Mouse (Mus musculus) midbrain, embryonic 13.5 days (tissue): Measurements from ENCODE around the gene Prss36. TPM values are rescaled to one million over a fixed set of nuclear protein-coding genes. Genes with fewer than 3 reads are reported as not detected.

ENCODE experiments used
- ATAC-seq: fragments of 200-750 bp; cut with Nextera tagmentation; 2 replicates; pipeline ENCODE4 v1.8.0; 2017; ENCODE audit warnings: mild to moderate bottlenecking, moderate TSS enrichment, moderate library complexity
- H3K27ac ChIP-seq: fragments of 300-500 bp; sonication (generic); 2 replicates; pipeline ENCODE4 v1.5.1; 2015; ENCODE audit warnings: inconsistent platforms, mild to moderate bottlenecking, moderate library complexity
- H3K27me3 ChIP-seq: fragments of 300-500 bp; sonication (generic); 2 replicates; pipeline ENCODE4 v1.6.1; 2015; ENCODE audit warnings: mild to moderate bottlenecking, inconsistent platforms
- H3K36me3 ChIP-seq: fragments of 300-500 bp; sonication (generic); 2 replicates; pipeline ENCODE4 v1.6.1; 2015; ENCODE audit warnings: mild to moderate bottlenecking, inconsistent platforms
- H3K4me1 ChIP-seq: fragments of 300-500 bp; sonication (generic); replicated peaks from 2 replicates; pipeline ENCODE4 v1.6.1; 2015; ENCODE audit warnings: inconsistent platforms
- H3K4me2 ChIP-seq: fragments of 300-500 bp; sonication (generic); replicated peaks from 2 replicates; pipeline ENCODE4 v1.6.1; 2015; ENCODE audit warnings: moderate library complexity, mild to moderate bottlenecking, inconsistent platforms
- H3K4me3 ChIP-seq: fragments of 300-500 bp; sonication (generic); replicated peaks from 2 replicates; pipeline ENCODE4 v1.5.1; 2015; ENCODE audit warnings: mild to moderate bottlenecking, inconsistent platforms
- H3K9ac ChIP-seq: fragments of 300-500 bp; sonication (generic); replicated peaks from 2 replicates; pipeline ENCODE4 v1.6.1; 2015; ENCODE audit warnings: mild to moderate bottlenecking, inconsistent platforms
- H3K9me3 ChIP-seq: fragments of 300-500 bp; sonication (generic); 2 replicates; pipeline ENCODE4 v1.6.1; 2016; ENCODE audit warnings: mild to moderate bottlenecking, inconsistent platforms
- WGBS: fragments of 180-500 bp; shearing (Covaris S2); methylation state at CpG from one replicate; pipeline ENCODE4 v1.1.7; 2015; 5-methylcytosine and 5-hydroxymethylcytosine counted together
- polyA plus RNA-seq: library from polyadenylated mRNA; unstranded; fragments of >200 nt; fragmentation: Nextera tagmentation; extraction: Ambion mirVana; gene quantifications from 2 replicates; pipeline ENCODE4 v1.2.1, GENCODE M21; 2015

The Prss36 gene
- polyA plus RNA-seq, 1 experiment from 2014 or later = 11.8 TPM

DNA sequence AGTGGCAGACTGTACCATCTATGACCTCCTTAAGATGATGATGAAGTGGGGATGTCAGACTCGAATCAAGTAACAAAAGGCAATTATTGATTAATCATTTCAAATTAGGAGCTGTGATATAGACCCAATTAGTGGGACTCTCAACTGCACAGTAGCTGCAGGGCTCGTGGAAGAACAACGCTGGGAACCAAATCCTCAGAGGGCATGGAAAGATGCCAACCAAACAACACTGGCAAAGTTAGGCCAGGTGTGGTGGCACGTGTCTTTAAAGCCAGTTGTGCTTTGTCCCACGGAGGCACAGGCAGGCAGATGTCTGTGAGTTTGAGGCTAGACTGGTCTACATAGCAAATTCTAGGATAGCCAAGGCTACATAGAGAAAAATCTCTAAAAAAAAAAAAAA lies 15.9 kb downstream of the Prss36 start:
- peaks cover 19% of the 10 kb centered on the region for H3K36me3 ChIP-seq
- peaks cover 10% of the 10 kb centered on the region for H3K4me1 ChIP-seq
- no peaks in the 10 kb centered on the region for H3K9me3 ChIP-seq
- ATAC-seq = no peak
- WGBS = 75% methylated on average over 5 of the region's 5 CpGs
- peaks cover 30% of the 10 kb centered on the region for H3K27me3 ChIP-seq
- H3K4me3 ChIP-seq = no peak overlapping the region
- no peak overlapping the region for H3K9ac ChIP-seq
- H3K4me2 ChIP-seq = no peak overlapping the region
- H3K27ac ChIP-seq = no peak overlapping the region

DNA sequence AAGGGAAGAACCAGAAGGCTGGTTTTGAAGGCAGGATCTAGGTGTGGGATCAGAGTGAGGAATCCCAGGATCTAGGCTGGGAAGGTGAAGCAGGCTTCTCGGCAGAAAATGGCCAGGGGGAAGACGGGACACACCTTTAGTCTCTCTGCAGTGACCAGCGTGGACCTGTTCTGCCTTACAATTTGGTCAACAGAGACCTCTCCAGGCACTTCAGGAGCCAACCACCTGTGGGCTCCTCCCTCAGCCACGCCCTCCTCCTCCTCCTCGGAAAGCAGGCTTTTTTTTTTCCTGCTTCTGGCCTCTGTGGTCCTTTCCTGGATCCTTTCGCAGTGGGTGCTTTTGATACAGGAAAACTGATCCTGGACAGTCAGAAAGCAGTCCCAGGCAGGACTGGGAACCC lies 16.6 kb downstream of the Prss36 start, which contains the start of gene Prss8:
TSS of gene Prss8 (minus strand) at position 182 of the 400 bp plus-strand sequence.
- Histone ChIP-seq H3K27me3 (peaks cover 30% of the 10 kb centered on the region), H3K4me2 (no peak within 1 kb of the TSS), H3K9ac (no peak within 1 kb of the TSS; the same call in 1 of the 2 replicates), H3K36me3 (peaks cover 26% of the 10 kb centered on the region), H3K4me1 (peaks cover 9% of the 10 kb centered on the region), H3K27ac (no peak within 1 kb of the TSS), H3K9me3 (no peaks in the 10 kb centered on the region), H3K4me3 (no peak within 1 kb of the TSS; the same call in 1 of the 2 replicates)
- WGBS = 9% methylated on average over 6 of the region's 6 CpGs
- no peak for ATAC-seq

DNA sequence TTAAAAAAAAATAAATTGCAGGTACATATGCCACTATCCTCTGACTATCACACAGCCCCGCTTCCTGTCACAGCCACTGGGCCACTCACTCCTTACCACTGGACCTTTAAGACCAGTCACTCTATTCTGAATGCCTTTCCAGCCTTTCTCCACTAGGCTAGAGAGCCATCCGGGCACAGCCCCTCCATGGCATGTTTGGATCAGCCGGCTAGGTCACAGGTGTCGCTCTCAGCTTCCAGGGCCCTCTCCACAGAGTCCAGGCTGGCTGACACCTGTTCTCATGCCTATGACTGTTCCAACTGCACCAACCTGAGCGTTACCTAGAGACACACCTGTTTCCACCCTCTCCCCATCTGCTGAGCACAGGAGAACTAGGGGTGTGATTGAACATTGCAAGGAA lies 17.9 kb downstream of the Prss36 start:
- H3K4me1 ChIP-seq = no peaks in the 10 kb centered on the region
- no peaks in the 10 kb centered on the region for H3K9me3 ChIP-seq
- H3K27me3 ChIP-seq = peaks cover 30% of the 10 kb centered on the region
- H3K27ac ChIP-seq = no peak overlapping the region
- WGBS = 57% methylated on average over 5 of the region's 5 CpGs
- H3K4me3 ChIP-seq = no peak overlapping the region
- peaks cover 39% of the 10 kb centered on the region for H3K36me3 ChIP-seq
- no peak overlapping the region for H3K9ac ChIP-seq
- no peak for ATAC-seq
- H3K4me2 ChIP-seq = no peak overlapping the region

DNA sequence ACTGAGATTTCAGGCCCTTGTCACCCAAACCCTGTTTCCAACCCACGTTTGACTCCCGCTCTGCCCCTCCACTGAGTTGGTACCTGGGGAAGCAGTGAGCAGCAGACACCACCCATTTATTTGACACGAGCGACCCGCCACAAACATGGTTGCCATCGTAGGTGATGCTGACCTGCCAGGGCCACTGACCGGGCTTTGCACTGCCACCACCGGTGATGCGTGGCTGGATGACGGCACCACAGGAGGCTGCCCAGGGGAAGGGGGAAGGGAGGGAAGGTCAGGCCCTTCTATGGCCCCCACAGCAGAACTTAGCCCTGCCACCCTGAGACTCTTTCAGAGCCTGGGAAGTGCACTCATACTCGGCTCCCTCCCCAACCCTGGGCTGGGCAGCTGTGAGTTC lies 18.8 kb downstream of the Prss36 start:
- 73% methylated on average over 11 of the region's 11 CpGs for WGBS
- ATAC-seq = no peak

DNA sequence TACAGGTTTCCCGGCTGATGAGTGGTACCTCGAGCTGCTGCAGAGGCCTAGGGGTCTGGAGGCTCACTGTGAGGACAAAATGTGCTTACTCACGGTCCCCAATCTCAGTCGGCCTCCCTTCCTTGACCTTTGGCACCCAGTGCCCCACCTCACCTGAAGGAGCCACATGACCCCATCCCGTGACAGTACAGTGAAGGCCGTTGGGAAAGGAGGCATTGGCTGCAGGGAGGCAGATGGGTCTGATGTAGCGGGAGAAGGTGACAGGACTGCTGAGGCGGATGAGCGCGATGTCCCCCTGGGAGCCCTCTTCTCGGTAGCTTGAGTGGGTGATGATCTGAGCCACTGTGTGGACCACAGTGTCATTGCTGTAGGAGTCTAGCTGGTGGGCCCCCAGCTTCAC lies 19.7 kb downstream of the Prss36 start:
- Histone ChIP-seq H3K4me2 (no peak overlapping the region), H3K9ac (no peak overlapping the region), H3K9me3 (no peaks in the 10 kb centered on the region), H3K4me1 (no peaks in the 10 kb centered on the region), H3K4me3 (no peak overlapping the region), H3K27ac (no peak overlapping the region), H3K36me3 (peaks cover 57% of the 10 kb centered on the region), H3K27me3 (peaks cover 30% of the 10 kb centered on the region)
- 90% methylated on average over 11 of the region's 11 CpGs for WGBS
- no peak for ATAC-seq

More for the DNA sequence above, 18.8 kb downstream of the Prss36 start:
- no peak overlapping the region for H3K9ac ChIP-seq
- H3K27ac ChIP-seq = no peak overlapping the region
- H3K4me1 ChIP-seq = no peaks in the 10 kb centered on the region
- H3K4me3 ChIP-seq = no peak overlapping the region
- H3K4me2 ChIP-seq = no peak overlapping the region
- no peaks in the 10 kb centered on the region for H3K9me3 ChIP-seq
- peaks cover 48% of the 10 kb centered on the region for H3K36me3 ChIP-seq
- H3K27me3 ChIP-seq = peaks cover 30% of the 10 kb centered on the region

DNA sequence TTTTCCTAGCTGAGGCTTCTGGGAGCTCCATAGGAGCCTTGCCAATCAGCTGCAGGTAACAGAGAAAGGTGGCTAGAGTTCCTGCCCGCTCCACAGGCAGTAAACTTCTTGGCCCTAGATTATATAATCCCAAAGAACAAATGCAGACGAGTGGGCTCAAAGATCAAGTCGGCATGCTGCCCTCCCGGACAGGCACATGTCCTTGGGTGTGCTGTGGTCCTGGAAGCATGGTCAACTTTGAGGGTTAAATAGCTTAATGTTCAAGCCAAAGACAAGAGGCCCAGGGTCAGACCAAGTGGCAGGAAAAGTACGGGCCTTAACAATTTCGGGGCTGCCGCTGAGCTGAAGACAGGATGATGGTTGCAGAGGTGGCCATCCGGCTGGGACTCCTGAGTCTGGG lies 20.5 kb downstream of the Prss36 start:
- Histone ChIP-seq H3K4me2 (no peak overlapping the region), H3K9me3 (no peaks in the 10 kb centered on the region), H3K27me3 (peaks cover 30% of the 10 kb centered on the region), H3K27ac (no peak overlapping the region), H3K4me1 (no peaks in the 10 kb centered on the region), H3K4me3 (no peak overlapping the region), H3K9ac (no peak overlapping the region), H3K36me3 (peaks cover 57% of the 10 kb centered on the region)
- 88% methylated on average over 8 of the region's 8 CpGs for WGBS
- no peak for ATAC-seq

DNA sequence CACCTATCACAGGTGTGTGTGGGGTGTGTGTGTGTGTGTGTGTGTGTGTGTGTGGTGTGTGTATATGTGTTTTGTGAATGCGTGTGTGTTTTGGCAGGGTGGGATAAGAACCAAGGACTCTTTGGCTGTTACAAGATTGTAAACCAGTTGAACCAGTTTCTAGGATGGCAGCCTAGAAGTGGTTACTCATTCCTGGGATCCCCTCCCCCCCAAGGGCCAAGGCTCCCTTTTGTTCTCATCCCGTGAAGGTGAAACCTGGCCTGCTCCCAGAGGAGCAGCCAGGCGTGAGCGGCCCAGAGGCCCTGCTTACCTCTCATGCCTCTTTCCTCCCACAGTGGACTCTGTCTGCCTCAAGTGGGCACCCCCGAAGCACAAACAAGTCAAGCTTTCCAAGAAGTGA lies 21.3 kb downstream of the Prss36 start:
- no peak for ATAC-seq
- no peaks in the 10 kb centered on the region for H3K9me3 ChIP-seq
- peaks cover 25% of the 10 kb centered on the region for H3K27me3 ChIP-seq
- no peak overlapping the region for H3K27ac ChIP-seq
- no peak overlapping the region for H3K4me3 ChIP-seq
- H3K9ac ChIP-seq = no peak overlapping the region
- H3K4me2 ChIP-seq = no peak overlapping the region
- no peaks in the 10 kb centered on the region for H3K4me1 ChIP-seq
- WGBS = 66% methylated on average over 5 of the region's 5 CpGs
- peaks cover 62% of the 10 kb centered on the region for H3K36me3 ChIP-seq

DNA sequence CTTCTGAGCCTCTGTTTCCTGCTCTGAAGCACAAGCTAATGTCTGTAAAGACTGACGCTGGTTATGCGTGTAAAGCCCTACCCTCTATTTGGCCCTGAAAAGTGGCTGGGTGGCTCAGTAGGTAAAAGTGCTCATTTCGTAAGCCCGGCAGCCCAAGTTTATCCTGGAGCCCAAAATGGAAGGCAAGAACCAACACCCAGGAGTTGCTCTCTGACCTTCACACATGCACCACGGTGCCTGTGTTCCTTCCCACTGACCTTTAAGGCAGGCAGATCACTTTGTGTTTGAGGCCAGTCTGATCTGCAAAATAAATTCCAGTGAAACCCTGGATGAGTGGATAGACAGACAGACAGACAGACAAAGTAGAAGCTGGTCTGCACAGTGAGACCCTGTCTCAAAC lies 22.8 kb downstream of the Prss36 start:
- no peak for ATAC-seq
- 92% methylated on average over 5 of the region's 5 CpGs for WGBS

DNA sequence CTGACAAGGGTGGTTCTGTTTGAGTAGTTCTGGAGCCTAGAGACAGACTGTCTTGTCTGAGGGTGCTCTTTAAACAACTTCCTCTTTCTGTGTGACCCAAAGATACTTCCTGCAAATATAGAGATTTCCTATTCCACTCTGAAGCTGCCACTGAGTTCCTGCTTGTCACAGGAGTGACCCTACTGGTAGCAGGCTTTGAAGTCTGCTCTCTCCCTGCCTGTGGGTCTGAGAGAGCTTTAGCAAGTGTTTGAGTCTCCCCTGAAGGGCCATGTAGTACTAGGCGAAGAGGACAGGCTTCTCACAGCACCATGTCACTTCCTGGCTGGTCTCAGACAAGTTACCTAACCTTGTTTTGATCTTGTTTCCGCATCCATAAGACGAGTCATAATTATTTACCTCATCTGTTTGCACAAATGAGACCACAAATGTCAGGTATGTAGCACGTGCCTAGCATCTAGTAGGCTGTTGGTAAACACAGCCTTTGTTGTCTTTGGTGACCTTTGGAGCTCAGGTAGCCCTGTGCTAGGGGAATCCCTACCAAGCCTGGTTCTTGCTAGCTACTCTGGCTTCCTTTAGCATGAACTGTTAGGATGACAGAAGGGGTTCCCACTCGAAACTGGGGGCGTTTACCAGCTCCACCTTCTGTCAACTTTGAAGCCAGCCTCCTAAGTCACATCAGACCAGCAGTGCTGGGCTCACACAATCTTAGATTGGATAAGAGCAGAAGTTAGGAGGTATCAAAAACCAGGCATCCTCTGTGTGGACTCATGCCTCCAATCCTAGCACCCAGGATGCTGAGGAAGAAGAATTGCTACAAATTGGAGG lies 23.9 kb downstream of the Prss36 start:
- no peaks in the 10 kb centered on the region for H3K4me1 ChIP-seq
- no peaks in the 10 kb centered on the region for H3K9me3 ChIP-seq
- no peak overlapping the region for H3K4me2 ChIP-seq
- H3K36me3 ChIP-seq = peaks cover 82% of the 10 kb centered on the region
- no peak overlapping the region for H3K4me3 ChIP-seq
- H3K27ac ChIP-seq = no peak overlapping the region
- WGBS = 87% methylated on average over 6 of the region's 6 CpGs
- H3K9ac ChIP-seq = no peak overlapping the region
- peaks cover under 1% of the 10 kb centered on the region for H3K27me3 ChIP-seq
- ATAC-seq = no peak

More for the DNA sequence above, 22.8 kb downstream of the Prss36 start:
- Histone ChIP-seq H3K27ac (no peak overlapping the region), H3K4me1 (no peaks in the 10 kb centered on the region), H3K27me3 (peaks cover 11% of the 10 kb centered on the region), H3K4me3 (no peak overlapping the region), H3K4me2 (no peak overlapping the region), H3K9me3 (no peaks in the 10 kb centered on the region), H3K9ac (no peak overlapping the region), H3K36me3 (peaks cover 76% of the 10 kb centered on the region)

DNA sequence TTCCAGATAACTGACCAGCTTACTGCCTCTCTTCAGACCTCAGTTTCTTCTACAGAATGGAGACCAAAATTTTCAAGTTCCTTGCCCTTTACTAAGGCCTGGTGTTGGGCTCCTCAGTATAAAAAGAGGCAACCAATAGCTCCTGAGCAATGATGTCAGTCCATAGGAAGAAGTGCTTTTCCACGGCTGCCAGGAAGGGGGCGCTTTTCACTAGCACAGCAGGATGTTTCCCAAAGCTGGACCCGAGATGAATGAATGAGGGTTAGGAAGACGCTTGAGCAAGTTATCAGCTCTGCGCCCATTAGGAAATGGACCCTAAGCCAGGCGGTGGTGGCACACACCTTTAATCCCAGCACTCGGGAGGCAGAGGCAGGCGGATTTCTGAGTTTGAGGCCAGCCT lies 25.0 kb downstream of the Prss36 start:
- Histone ChIP-seq H3K4me1 (no peaks in the 10 kb centered on the region), H3K36me3 (peaks cover 82% of the 10 kb centered on the region), H3K27ac (no peak overlapping the region), H3K4me2 (no peak overlapping the region), H3K27me3 (no peaks in the 10 kb centered on the region), H3K4me3 (no peak overlapping the region), H3K9me3 (no peaks in the 10 kb centered on the region), H3K9ac (no peak overlapping the region)
- 63% methylated on average over 8 of the region's 8 CpGs for WGBS
- no peak for ATAC-seq

DNA sequence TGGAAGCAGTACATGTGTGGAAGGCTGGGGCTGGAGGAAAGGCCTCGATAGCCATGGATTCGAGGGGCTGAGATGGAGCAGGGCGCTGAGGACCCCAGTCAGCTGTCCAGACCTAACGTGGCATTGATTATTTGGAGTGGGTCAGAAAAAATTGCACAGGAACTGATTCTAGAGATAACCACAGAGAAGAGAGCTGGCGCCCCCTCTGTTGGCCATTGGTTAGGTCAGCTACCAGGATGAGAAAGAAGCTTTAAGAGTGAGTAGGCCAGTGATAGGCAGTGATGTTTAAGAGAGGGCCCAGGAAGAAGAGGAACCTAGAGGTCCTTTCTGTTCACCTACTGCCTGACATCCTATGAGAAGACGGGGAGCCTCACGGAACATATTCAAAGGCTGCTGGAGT lies 27.2 kb downstream of the Prss36 start:
- Histone ChIP-seq H3K9ac (no peak overlapping the region), H3K4me2 (no peak overlapping the region), H3K27ac (no peak overlapping the region), H3K36me3 (peaks cover 77% of the 10 kb centered on the region), H3K4me3 (no peak overlapping the region), H3K27me3 (no peaks in the 10 kb centered on the region), H3K4me1 (no peaks in the 10 kb centered on the region), H3K9me3 (no peaks in the 10 kb centered on the region)
- 85% methylated on average over 7 of the region's 7 CpGs for WGBS
- no peak for ATAC-seq

DNA sequence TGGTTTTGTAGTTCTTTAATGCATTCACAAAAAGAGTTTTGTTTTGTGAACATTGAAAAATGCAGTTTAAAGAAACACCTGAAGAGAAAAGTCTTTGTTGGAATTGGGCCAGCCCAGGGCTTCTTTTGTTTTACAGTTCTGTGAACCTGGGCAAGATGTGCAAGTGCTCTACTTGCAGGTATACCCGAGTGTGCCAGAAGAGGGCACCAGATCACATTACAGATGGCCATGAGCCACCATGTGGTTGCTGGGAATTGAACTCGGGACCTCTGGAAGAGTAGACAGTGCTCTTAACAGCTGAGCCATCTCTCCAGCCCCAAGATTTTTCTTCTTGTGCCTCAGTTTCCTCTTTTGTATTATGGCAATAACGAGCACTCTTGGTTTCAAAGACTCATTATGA lies 28.3 kb downstream of the Prss36 start:
- H3K36me3 ChIP-seq = peaks cover 66% of the 10 kb centered on the region
- no peak for ATAC-seq

DNA sequence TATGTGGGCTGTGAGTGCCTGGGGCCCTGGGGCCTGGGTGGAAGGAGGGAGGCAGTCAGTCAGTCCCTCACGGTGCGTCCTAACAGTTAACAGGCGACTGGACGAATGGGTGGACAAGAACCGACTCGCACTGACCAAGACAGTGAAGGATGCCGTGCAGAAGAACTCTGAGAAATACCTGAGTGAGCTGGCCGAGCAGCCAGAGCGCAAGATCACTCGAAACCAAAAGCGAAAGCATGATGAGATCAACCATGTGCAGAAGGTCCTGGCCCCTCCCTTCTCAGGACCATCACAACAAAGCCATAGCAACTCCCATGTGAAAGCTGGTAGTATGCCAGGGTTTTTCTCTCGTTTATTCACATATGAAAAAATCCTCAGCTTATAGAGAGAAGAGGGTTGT lies 31.2 kb downstream of the Prss36 start:
- Histone ChIP-seq H3K4me3 (no peak overlapping the region), H3K9me3 (no peaks in the 10 kb centered on the region), H3K4me1 (peaks cover 13% of the 10 kb centered on the region), H3K4me2 (no peak overlapping the region), H3K27ac (no peak overlapping the region), H3K36me3 (peaks cover 47% of the 10 kb centered on the region), H3K9ac (no peak overlapping the region), H3K27me3 (no peaks in the 10 kb centered on the region)
- 92% methylated on average over 12 of the region's 12 CpGs for whole genome bisulfite sequencing
- ATAC-seq = no peak

More for the DNA sequence above, 28.3 kb downstream of the Prss36 start:
- H3K9ac ChIP-seq = no peak overlapping the region
- H3K27ac ChIP-seq = no peak overlapping the region
- no peak overlapping the region for H3K4me2 ChIP-seq
- 55% methylated on average over 3 of the region's 3 CpGs for WGBS
- no peaks in the 10 kb centered on the region for H3K9me3 ChIP-seq
- no peak overlapping the region for H3K4me3 ChIP-seq
- H3K27me3 ChIP-seq = no peaks in the 10 kb centered on the region
- peaks cover 3% of the 10 kb centered on the region for H3K4me1 ChIP-seq
